Mouse (Mus musculus) liver, embryonic 13.5 days (tissue): ENCODE data around the gene Dnmt1. TPM values are rescaled to one million over a fixed set of nuclear protein-coding genes. Genes with fewer than 3 reads are reported as not detected.

Experiments used
- ATAC-seq: fragments of 200-750 bp; cut with Nextera tagmentation; 2 replicates; pipeline ENCODE4 v1.8.0; 2017; ENCODE audit warnings: low read depth, mild to moderate bottlenecking, moderate number of reproducible peaks, moderate library complexity
- DNase-seq: peaks from one replicate; pipeline ENCODE4 v3.0.0; 2022
- H3K27ac ChIP-seq: fragments of 300-500 bp; sonication (generic); 2 replicates; pipeline ENCODE4 v1.5.1; 2015; ENCODE audit warnings: moderate library complexity, mild to moderate bottlenecking, inconsistent platforms
- H3K27me3 ChIP-seq: fragments of 300-500 bp; sonication (generic); 2 replicates; pipeline ENCODE4 v1.6.1; 2015; ENCODE audit warnings: mild to moderate bottlenecking, inconsistent platforms
- H3K36me3 ChIP-seq: fragments of 300-500 bp; sonication (generic); 2 replicates; pipeline ENCODE4 v1.6.1; 2015; ENCODE audit warnings: mild to moderate bottlenecking, inconsistent platforms
- H3K4me1 ChIP-seq: fragments of 300-500 bp; sonication (generic); replicated peaks from 2 replicates; pipeline ENCODE4 v1.6.1; 2015; ENCODE audit warnings: inconsistent platforms
- H3K4me2 ChIP-seq: fragments of 300-500 bp; sonication (generic); 2 replicates; pipeline ENCODE4 v1.6.1; 2015; ENCODE audit warnings: inconsistent platforms, mild to moderate bottlenecking, moderate library complexity
- H3K4me3 ChIP-seq: fragments of 300-500 bp; sonication (generic); replicated peaks from 2 replicates; pipeline ENCODE4 v1.5.1; 2015; ENCODE audit warnings: mild to moderate bottlenecking, inconsistent platforms
- H3K9ac ChIP-seq: fragments of 300-500 bp; sonication (generic); 2 replicates; pipeline ENCODE4 v1.6.1; 2015; ENCODE audit warnings: mild to moderate bottlenecking, inconsistent platforms
- H3K9me3 ChIP-seq: fragments of 300-500 bp; sonication (generic); replicated peaks from 2 replicates; pipeline ENCODE4 v1.6.1; 2016; ENCODE audit warnings: inconsistent platforms
- WGBS: fragments of 180-500 bp; shearing (Covaris S2); methylation state at CpG from one replicate; pipeline ENCODE4 v1.1.7; 2015; ENCODE audit not compliant: insufficient replicate concordance; 5-methylcytosine and 5-hydroxymethylcytosine counted together
- polyA plus RNA-seq: library from polyadenylated mRNA; unstranded; fragments of >200 nt; fragmentation: Nextera tagmentation; extraction: Ambion mirVana; gene quantifications from 2 replicates; pipeline ENCODE4 v1.2.1, GENCODE M21; 2015

Dnmt1 gene
- polyA plus RNA-seq, 1 experiment from 2014 or later: 63.3 TPM

- H3K9ac ChIP-seq: 0 out of 2 replicates have a peak overlapping the region, but pooled peaks have one; percentile 15
- no peak overlapping the region for H3K4me3 ChIP-seq
- DNase-seq (no peak), ATAC-seq (no peak)
- peaks cover 80% of the 10 kb centered on the region for H3K36me3 ChIP-seq
- 49% methylated on average over 5 of the region's 5 CpGs for WGBS
- no peaks in the 10 kb centered on the region for H3K9me3 ChIP-seq
- H3K27me3 ChIP-seq: no peaks in the 10 kb centered on the region
- no peak overlapping the region for H3K4me2 ChIP-seq
- peaks cover 67% of the 10 kb centered on the region for H3K4me1 ChIP-seq
- H3K27ac ChIP-seq: peak overlapping the region; percentile 90
These were observed 67.5 kb downstream of the Dnmt1 start for GRCm38 (mm10) chr9:20892104-20892653.

- WGBS: 73% methylated on average over 26 of the region's 26 CpGs
- H3K9me3 ChIP-seq: no peaks in the 10 kb centered on the region
- H3K27ac ChIP-seq: peak overlapping the region; percentile 90
- no peaks in the 10 kb centered on the region for H3K27me3 ChIP-seq
- H3K4me1 ChIP-seq: peaks cover 64% of the 10 kb centered on the region
- DNase-seq (no peak), ATAC-seq (no peak)
- peak overlapping the region; percentile 14; the same call in 1 of the 2 replicates for H3K4me3 ChIP-seq
- H3K4me2 ChIP-seq: no peak overlapping the region
- peaks cover 73% of the 10 kb centered on the region for H3K36me3 ChIP-seq
- H3K9ac ChIP-seq: 0 out of 2 replicates have a peak overlapping the region, but pooled peaks have one; percentile 15
These were observed 68.2 kb downstream of the Dnmt1 start for GRCm38 (mm10) chr9:20891339-20892103.

GRCm38 (mm10) chr9:20890411-20890810, 69.3 kb downstream of the Dnmt1 start:
- WGBS: 89% methylated on average over 5 of the region's 5 CpGs
- DNase-seq: no peak
- Histone ChIP-seq H3K27ac (peak overlapping the region; percentile 90), H3K9me3 (no peaks in the 10 kb centered on the region), H3K27me3 (no peaks in the 10 kb centered on the region), H3K4me1 (peaks cover 53% of the 10 kb centered on the region), H3K4me2 (peak overlapping the region; percentile 95), H3K9ac (peak overlapping the region; percentile 96), H3K4me3 (peak overlapping the region; percentile 95), H3K36me3 (peaks cover 62% of the 10 kb centered on the region)
- ATAC-seq: no peak

- Histone ChIP-seq H3K36me3 (peaks cover 53% of the 10 kb centered on the region), H3K9me3 (no peaks in the 10 kb centered on the region), H3K27me3 (no peaks in the 10 kb centered on the region), H3K27ac (peak overlapping the region; percentile 90), H3K4me1 (peaks cover 50% of the 10 kb centered on the region), H3K4me3 (peak overlapping the region; percentile 95), H3K4me2 (peak overlapping the region; percentile 95), H3K9ac (peak overlapping the region; percentile 96)
- DNase-seq (peak; percentile 71), ATAC-seq (peak; percentile 74)
- 29% methylated on average over 29 of the region's 29 CpGs for WGBS
These were observed 70.2 kb downstream of the Dnmt1 start for GRCm38 (mm10) chr9:20889185-20890141.

- H3K4me3 ChIP-seq: peak overlapping the region; percentile 95
- under 1% methylated on average over 30 of the region's 30 CpGs for WGBS
These were observed 71.3 kb downstream of the Dnmt1 start for GRCm38 (mm10) chr9:20888386-20888765.

GRCm38 (mm10) chr9:20887704-20888385, 71.8 kb downstream of the Dnmt1 start, which contains the start of gene Ppan:
Gene Ppan, plus strand, starts transcription at chr9:20888175.
- H3K27me3 ChIP-seq: no peaks in the 10 kb centered on the region
- peak within 1 kb of the TSS; percentile 95 for H3K4me2 ChIP-seq
- ATAC-seq: peak; percentile 88
- peaks cover 44% of the 10 kb centered on the region for H3K4me1 ChIP-seq
- H3K27ac ChIP-seq: peak within 1 kb of the TSS; percentile 90
- H3K9me3 ChIP-seq: no peaks in the 10 kb centered on the region
- peak; percentile 89 for DNase-seq
- WGBS: under 1% methylated on average over 43 of the region's 43 CpGs
- peak within 1 kb of the TSS; percentile 96 for H3K9ac ChIP-seq
- peaks cover 37% of the 10 kb centered on the region for H3K36me3 ChIP-seq
- H3K4me3 ChIP-seq: peak within 1 kb of the TSS; percentile 95

More at GRCm38 (mm10) chr9:20888386-20888765, 71.3 kb downstream of the Dnmt1 start:
- DNase-seq: no peak
- Histone ChIP-seq H3K27me3 (no peaks in the 10 kb centered on the region), H3K4me1 (peaks cover 44% of the 10 kb centered on the region), H3K4me2 (peak overlapping the region; percentile 95), H3K9ac (peak overlapping the region; percentile 96), H3K36me3 (peaks cover 42% of the 10 kb centered on the region), H3K27ac (peak overlapping the region; percentile 90), H3K9me3 (no peaks in the 10 kb centered on the region)
- ATAC-seq: peak; percentile 11

- DNase-seq (no peak), ATAC-seq (no peak)
- peaks cover 30% of the 10 kb centered on the region for H3K36me3 ChIP-seq
- H3K9me3 ChIP-seq: no peaks in the 10 kb centered on the region
- 82% methylated on average over 6 of the region's 6 CpGs for WGBS
- H3K4me3 ChIP-seq: peak overlapping the region; percentile 95; the same call in 1 of the 2 replicates
- peak overlapping the region; percentile 95 for H3K4me2 ChIP-seq
- peaks cover 43% of the 10 kb centered on the region for H3K4me1 ChIP-seq
- peak overlapping the region; percentile 96; the same call in 1 of the 2 replicates for H3K9ac ChIP-seq
- peak overlapping the region; percentile 88; the same call in 1 of the 2 replicates for H3K27ac ChIP-seq
- no peaks in the 10 kb centered on the region for H3K27me3 ChIP-seq
These were observed 72.5 kb downstream of the Dnmt1 start for GRCm38 (mm10) chr9:20887191-20887590.

GRCm38 (mm10) chr9:20886563-20886962, 73.1 kb downstream of the Dnmt1 start:
- Histone ChIP-seq H3K9ac (no peak overlapping the region), H3K4me2 (no peak overlapping the region), H3K4me3 (no peak overlapping the region), H3K27me3 (no peaks in the 10 kb centered on the region), H3K27ac (no peak overlapping the region), H3K4me1 (peaks cover 37% of the 10 kb centered on the region), H3K36me3 (peaks cover 24% of the 10 kb centered on the region), H3K9me3 (no peaks in the 10 kb centered on the region)
- WGBS: 87% methylated on average over 2 of the region's 2 CpGs
- DNase-seq (no peak), ATAC-seq (no peak)

GRCm38 (mm10) chr9:20879097-20879792, 80.4 kb downstream of the Dnmt1 start, which contains the start of gene Angptl6:
Gene Angptl6, minus strand, starts transcription at chr9:20879727.
- ATAC-seq (no peak), DNase-seq (no peak)
- 79% methylated on average over 13 of the region's 13 CpGs for WGBS
- Histone ChIP-seq H3K27me3 (no peaks in the 10 kb centered on the region), H3K36me3 (no peaks in the 10 kb centered on the region), H3K9me3 (no peaks in the 10 kb centered on the region), H3K4me1 (peaks cover 29% of the 10 kb centered on the region), H3K27ac (peak within 1 kb of the TSS; percentile 90), H3K9ac (peak within 1 kb of the TSS; percentile 80), H3K4me3 (peak within 1 kb of the TSS; percentile 60), H3K4me2 (peak within 1 kb of the TSS; percentile 88)

GRCm38 (mm10) chr9:20878710-20879065, 81.0 kb downstream of the Dnmt1 start:
- WGBS: 19% methylated on average over 10 of the region's 10 CpGs
- Histone ChIP-seq H3K9me3 (no peaks in the 10 kb centered on the region), H3K4me2 (peak overlapping the region; percentile 88), H3K36me3 (peaks cover 2% of the 10 kb centered on the region), H3K9ac (peak overlapping the region; percentile 80), H3K27me3 (no peaks in the 10 kb centered on the region), H3K4me3 (peak overlapping the region; percentile 60), H3K27ac (peak overlapping the region; percentile 90), H3K4me1 (peaks cover 29% of the 10 kb centered on the region)
- DNase-seq (no peak), ATAC-seq (no peak)
